Mouse (Mus musculus) limb, embryonic 11.5 days (tissue): Measurements from ENCODE around the gene Speer4e. TPM values are rescaled to one million over a fixed set of nuclear protein-coding genes. Genes with fewer than 3 reads are reported as not detected.
"Not testable (repeated sequence)": the region's sequence is repeated elsewhere in the genome, so short reads cannot be mapped to it uniquely, and the experiment has no call there.

Source experiments
- ATAC-seq: fragments of 200-750 bp; cut with Nextera tagmentation; 2 replicates; pipeline ENCODE4 v1.8.0; 2017; ENCODE audit warnings: low read depth; ENCODE audit not compliant: insufficient number of reproducible peaks, low FRiP score, low TSS enrichment
- DNase-seq: peaks from one replicate; pipeline ENCODE4 v3.0.0-alpha.2; 2015; ENCODE audit warnings: low spot score
- H3K27ac ChIP-seq: fragments of 300-500 bp; sonication (generic); replicated peaks from 2 replicates; pipeline ENCODE4 v1.5.1; 2014; ENCODE audit warnings: low read depth, mild to moderate bottlenecking, low read length
- H3K27me3 ChIP-seq: fragments of 300-500 bp; sonication (generic); 2 replicates; pipeline ENCODE4 v1.6.1; 2014; ENCODE audit warnings: mild to moderate bottlenecking, low read length, mixed read lengths; ENCODE audit not compliant: control insufficient read depth, insufficient read depth
- H3K36me3 ChIP-seq: fragments of 300-500 bp; sonication (generic); 2 replicates; pipeline ENCODE4 v1.6.1; 2014; ENCODE audit warnings: mild to moderate bottlenecking, low read length, moderate library complexity, mixed read lengths; ENCODE audit not compliant: control insufficient read depth, insufficient read depth
- H3K4me1 ChIP-seq: fragments of 300-500 bp; sonication (generic); 2 replicates; pipeline ENCODE4 v1.6.1; 2014; ENCODE audit warnings: low read length, mixed read lengths; ENCODE audit not compliant: control insufficient read depth, insufficient read depth
- H3K4me2 ChIP-seq: fragments of 300-500 bp; sonication (generic); 2 replicates; pipeline ENCODE4 v1.6.1; 2014; ENCODE audit warnings: low read depth, mild to moderate bottlenecking, moderate library complexity; ENCODE audit not compliant: severe bottlenecking
- H3K4me3 ChIP-seq: fragments of 300-500 bp; sonication (generic); 2 replicates; pipeline ENCODE4 v1.5.1; 2014; ENCODE audit warnings: low read depth, low read length
- H3K9ac ChIP-seq: fragments of 300-500 bp; sonication (generic); 2 replicates; pipeline ENCODE4 v1.6.1; 2014; ENCODE audit warnings: mild to moderate bottlenecking, low read length
- H3K9me3 ChIP-seq: fragments of 300-500 bp; sonication (generic); 2 replicates; pipeline ENCODE4 v1.6.1; 2016; ENCODE audit warnings: low read length; ENCODE audit not compliant: control insufficient read depth
- WGBS: fragments of 180-500 bp; shearing (Covaris S2); extraction: QIAGEN DNeasy Blood & Tissue Kit; methylation state at CpG from one replicate; pipeline ENCODE4 v1.1.7; 2014; 5-methylcytosine and 5-hydroxymethylcytosine counted together
- polyA plus RNA-seq: library from polyadenylated mRNA; unstranded; fragments of >200 nt; fragmentation: Nextera tagmentation; extraction: Ambion mirVana; gene quantifications from 2 replicates; pipeline ENCODE4 v1.2.1, GENCODE M21; 2014

Gene Speer4e
- polyA plus RNA-seq, 1 experiment from 2014 or later, result not detected

- H3K27me3 ChIP-seq, ATAC-seq, H3K9me3 ChIP-seq, H3K27ac ChIP-seq, H3K36me3 ChIP-seq, DNase-seq, H3K4me2 ChIP-seq, H3K9ac ChIP-seq, H3K4me1 ChIP-seq, H3K4me3 ChIP-seq: not testable (repeated sequence)
- 88% methylated on average over 1 of the region's 1 CpGs for WGBS
Measured at GRCm38 (mm10) chr5:14955928-14956706, 17.9 kb upstream of the Speer4e start.

GRCm38 (mm10) chr5:14953587-14953986 lies 15.4 kb upstream of the Speer4e start:
- DNase-seq, H3K27ac ChIP-seq, H3K4me3 ChIP-seq, H3K4me2 ChIP-seq, H3K4me1 ChIP-seq, H3K36me3 ChIP-seq, ATAC-seq, H3K9ac ChIP-seq, H3K27me3 ChIP-seq, H3K9me3 ChIP-seq: not testable (repeated sequence)

GRCm38 (mm10) chr5:14952749-14953148 lies 14.5 kb upstream of the Speer4e start:
- H3K36me3 ChIP-seq, ATAC-seq, H3K27ac ChIP-seq, H3K4me1 ChIP-seq, H3K4me3 ChIP-seq, H3K9ac ChIP-seq, DNase-seq, H3K4me2 ChIP-seq, H3K27me3 ChIP-seq, H3K9me3 ChIP-seq: not testable (repeated sequence)
- 72% methylated on average over 3 of the region's 3 CpGs for WGBS

GRCm38 (mm10) chr5:14951822-14952221 lies 13.6 kb upstream of the Speer4e start:
- not testable (repeated sequence) for H3K27me3 ChIP-seq, H3K36me3 ChIP-seq, DNase-seq, H3K4me1 ChIP-seq, H3K27ac ChIP-seq, H3K4me3 ChIP-seq, H3K4me2 ChIP-seq, H3K9me3 ChIP-seq, H3K9ac ChIP-seq
- peak; percentile 65; the same call in 1 of the 2 replicates for ATAC-seq
- 73% methylated on average over 7 of the region's 7 CpGs for WGBS

- not testable (repeated sequence) for H3K27me3 ChIP-seq, H3K4me2 ChIP-seq, H3K36me3 ChIP-seq, H3K4me1 ChIP-seq, DNase-seq, H3K9me3 ChIP-seq, H3K27ac ChIP-seq, H3K9ac ChIP-seq, ATAC-seq, H3K4me3 ChIP-seq
- WGBS, result 65% methylated on average over 4 of the region's 4 CpGs
Measured at GRCm38 (mm10) chr5:14947482-14948198, 9.4 kb upstream of the Speer4e start.

GRCm38 (mm10) chr5:14945524-14945923 lies 7.3 kb upstream of the Speer4e start:
- 66% methylated on average over 4 of the region's 4 CpGs for WGBS
- not testable (repeated sequence) for H3K4me2 ChIP-seq, DNase-seq

GRCm38 (mm10) chr5:14941043-14941442 lies 2.8 kb upstream of the Speer4e start:
- H3K9me3 ChIP-seq, ATAC-seq, H3K36me3 ChIP-seq, H3K4me1 ChIP-seq, DNase-seq, H3K4me3 ChIP-seq, H3K9ac ChIP-seq, H3K27ac ChIP-seq, H3K27me3 ChIP-seq, H3K4me2 ChIP-seq: not testable (repeated sequence)
- 86% methylated on average over 1 of the region's 1 CpGs for WGBS

More at GRCm38 (mm10) chr5:14945524-14945923, 7.3 kb upstream of the Speer4e start:
- not testable (repeated sequence) for H3K9ac ChIP-seq, H3K27ac ChIP-seq, ATAC-seq, H3K36me3 ChIP-seq, H3K27me3 ChIP-seq, H3K4me3 ChIP-seq, H3K9me3 ChIP-seq, H3K4me1 ChIP-seq

GRCm38 (mm10) chr5:14933721-14934120 lies 4.5 kb downstream of the Speer4e start:
- H3K9me3 ChIP-seq, H3K9ac ChIP-seq, DNase-seq, H3K27me3 ChIP-seq, H3K36me3 ChIP-seq, H3K4me3 ChIP-seq, H3K27ac ChIP-seq, ATAC-seq, H3K4me2 ChIP-seq, H3K4me1 ChIP-seq: not testable (repeated sequence)
- WGBS, result 74% methylated on average over 5 of the region's 6 CpGs
